Comparison of ENCODE assay signal across 8 mouse cellular contexts in genomic region chr5:71502058-71502678, GRCm38 (mm10). TPM values are rescaled to one million over a fixed set of nuclear protein-coding genes. Genes with fewer than 3 reads are reported as not detected.
DNase-seq lines count a peak whose midpoint lies in the region; ATAC-seq and TF ChIP-seq lines count a peak whose summit lies in the region.

No protein-coding gene starts in this region.

- H3K4me2 ChIP-seq in intestine, embryonic 14.5 days (ENCODE audit: low read length): no peak overlapping the region
- no peak overlapping the region for H3K4me2 ChIP-seq in intestine, embryonic 15.5 days (replicated peaks)
- no peak overlapping the region for H3K4me2 ChIP-seq in stomach, postnatal 0 days (replicated peaks; ENCODE audit: low read depth)

- no peaks in the 10 kb centered on the region for H3K4me1 ChIP-seq in intestine, embryonic 14.5 days (replicated peaks; ENCODE audit: control insufficient read depth, insufficient read depth, low read length)
- H3K4me1 ChIP-seq in intestine, embryonic 15.5 days (replicated peaks): no peaks in the 10 kb centered on the region
- H3K4me1 ChIP-seq in stomach, postnatal 0 days (replicated peaks; ENCODE audit: control insufficient read depth, insufficient read depth): no peaks in the 10 kb centered on the region

- no peak overlapping the region for H3K9ac ChIP-seq in intestine, embryonic 14.5 days (ENCODE audit: low read length)
- H3K9ac ChIP-seq in intestine, embryonic 15.5 days: no peak overlapping the region
- H3K9ac ChIP-seq in stomach, postnatal 0 days (ENCODE audit: low read length): no peak overlapping the region

- no peak overlapping the region for H3K4me3 ChIP-seq in intestine, embryonic 14.5 days (ENCODE audit: low read depth, low read length)
- H3K4me3 ChIP-seq in intestine, embryonic 15.5 days (replicated peaks): no peak overlapping the region
- no peak overlapping the region for H3K4me3 ChIP-seq in stomach, postnatal 0 days (ENCODE audit: low read depth, low read length)

- H3K27ac ChIP-seq in intestine, embryonic 14.5 days (ENCODE audit: low read depth): no peak overlapping the region
- no peak overlapping the region for H3K27ac ChIP-seq in intestine, embryonic 15.5 days
- H3K27ac ChIP-seq in stomach, postnatal 0 days (replicated peaks): no peak overlapping the region

- peak; percentile 83 for TF ChIP-seq CTCF in stomach, postnatal 0 days (IDR thresholded peaks at IDR 0.05; ENCODE audit: low read depth)

- H3K9me3 ChIP-seq in intestine, embryonic 14.5 days (ENCODE audit: control insufficient read depth, low read length): no peaks in the 10 kb centered on the region
- no peaks in the 10 kb centered on the region for H3K9me3 ChIP-seq in intestine, embryonic 15.5 days
- no peaks in the 10 kb centered on the region for H3K9me3 ChIP-seq in stomach, postnatal 0 days (ENCODE audit: control insufficient read depth, low read length)

- intact Hi-C loops in heart, postnatal 36 days (cut with DNase I): loop anchor here (2.0 to 10.0 kb wide), 3 partner anchors 203 to 765 kb away; no protein-coding TSS in a partner anchor

- no peak for ATAC-seq in intestine, embryonic 14.5 days (replicated peaks; ENCODE audit: low FRiP score, low TSS enrichment, low read depth)
- ATAC-seq in intestine, embryonic 15.5 days: no peak
- no peak for ATAC-seq in stomach, postnatal 0 days (ENCODE audit: low FRiP score, low TSS enrichment)

- DNase-seq in intestine, embryonic 14.5 days (ENCODE audit: low spot score): peak; percentile 75
- DNase-seq in adipocyte (ENCODE audit: low spot score): peak; percentile 50
- DNase-seq in embryo, embryonic 11 days: peak; percentile 81
- DNase-seq in heart, postnatal 36 days: peak; percentile 19 to 44
- peak; percentile 83 to 86 for DNase-seq in layer of hippocampus, postnatal 10 days (ENCODE audit: low spot score in 2 of 2)
- DNase-seq in mesoderm, embryonic 11.5 days (ENCODE audit: low read depth, low spot score): peak; percentile 72
- peak; percentile 50 for DNase-seq in stomach, postnatal 0 days (ENCODE audit: low spot score)

- H3K27me3 ChIP-seq in intestine, embryonic 14.5 days (replicated peaks; ENCODE audit: control insufficient read depth, insufficient read depth, low read length): no peaks in the 10 kb centered on the region
- no peaks in the 10 kb centered on the region for H3K27me3 ChIP-seq in intestine, embryonic 15.5 days (replicated peaks)
- no peaks in the 10 kb centered on the region for H3K27me3 ChIP-seq in stomach, postnatal 0 days (ENCODE audit: control insufficient read depth, insufficient read depth, low read length)

- no peaks in the 10 kb centered on the region for H3K36me3 ChIP-seq in intestine, embryonic 14.5 days (ENCODE audit: control insufficient read depth, insufficient read depth, low read length)
- H3K36me3 ChIP-seq in intestine, embryonic 15.5 days: no peaks in the 10 kb centered on the region
- no peaks in the 10 kb centered on the region for H3K36me3 ChIP-seq in stomach, postnatal 0 days (ENCODE audit: control insufficient read depth, insufficient read depth, low read length)

- no peak for TF ChIP-seq EP300 in stomach, postnatal 0 days (optimal IDR thresholded peaks at IDR 0.05)

- WGBS in intestine, embryonic 14.5 days: 21% methylated on average over 6 of the region's 6 CpGs
- WGBS in intestine, embryonic 15.5 days: 25% methylated on average over 6 of the region's 6 CpGs
- 17% methylated on average over 6 of the region's 6 CpGs for WGBS in stomach, postnatal 0 days

RNA-seq across cellular contexts. Expression of gene Cox7b2, which starts 45.8 kb away (rescaled TPM):
- not detected in 2 replicates for polyA plus RNA-seq in intestine, embryonic 14.5 days (2014; fragmentation: Nextera tagmentation; extraction: Ambion mirVana)
- polyA plus RNA-seq in intestine, embryonic 15.5 days (2015; fragmentation: Nextera tagmentation; extraction: Ambion mirVana): not detected in 2 replicates
- total RNA-seq in heart, postnatal 36 days (2021): not detected
- not detected for total RNA-seq in layer of hippocampus, postnatal 10 days (2021)
- polyA plus RNA-seq in stomach, postnatal 0 days (2015; fragmentation: Nextera tagmentation; extraction: Ambion mirVana): 0.25 and 0.27 TPM in 2 replicates

Comparison
In these comparisons a context has a peak if more than half of its experiments do, and no peak if none do; other contexts are left out.
1. DNase-seq: peak in every context shown above with its lines; median percentile 84 in layer of hippocampus, postnatal 10 days; 81 in embryo, embryonic 11 days; 75 in intestine, embryonic 14.5 days; 72 in mesoderm, embryonic 11.5 days; 50 in adipocyte; 50 in stomach, postnatal 0 days; 32 in heart, postnatal 36 days.